Mouse (Mus musculus) embryonic facial prominence, embryonic 12.5 days (tissue): Measurements from ENCODE around the gene Fsip1. TPM values are rescaled to one million over a fixed set of nuclear protein-coding genes. Genes with fewer than 3 reads are reported as not detected.
"Not testable (repeated sequence)": the region's sequence is repeated elsewhere in the genome, so short reads cannot be mapped to it uniquely, and the experiment has no call there.

Source experiments
- ATAC-seq: fragments of 200-750 bp; cut with Nextera tagmentation; 2 replicates; pipeline ENCODE4 v1.8.0; 2017; ENCODE audit not compliant: insufficient number of reproducible peaks, insufficient read depth, low FRiP score, low TSS enrichment
- H3K27ac ChIP-seq: fragments of 300-500 bp; sonication (generic); 2 replicates; pipeline ENCODE4 v1.5.1; 2016; ENCODE audit warnings: mild to moderate bottlenecking
- H3K27me3 ChIP-seq: fragments of 300-500 bp; sonication (generic); 2 replicates; pipeline ENCODE4 v1.6.1; 2016; ENCODE audit warnings: mild to moderate bottlenecking, moderate library complexity
- H3K36me3 ChIP-seq: fragments of 300-500 bp; sonication (generic); 2 replicates; pipeline ENCODE4 v1.6.1; 2016; ENCODE audit warnings: mild to moderate bottlenecking
- H3K4me1 ChIP-seq: fragments of 300-500 bp; sonication (generic); 2 replicates; pipeline ENCODE4 v1.6.1; 2016
- H3K4me2 ChIP-seq: fragments of 300-500 bp; sonication (generic); replicated peaks from 2 replicates; pipeline ENCODE4 v1.6.1; 2016; ENCODE audit warnings: mild to moderate bottlenecking, moderate library complexity
- H3K4me3 ChIP-seq: fragments of 300-500 bp; sonication (generic); 2 replicates; pipeline ENCODE4 v1.5.1; 2016; ENCODE audit warnings: mild to moderate bottlenecking
- H3K9ac ChIP-seq: fragments of 300-500 bp; sonication (generic); 2 replicates; pipeline ENCODE4 v1.6.1; 2016; ENCODE audit warnings: mild to moderate bottlenecking, moderate library complexity
- H3K9me3 ChIP-seq: fragments of 300-500 bp; sonication (generic); 2 replicates; pipeline ENCODE4 v1.6.1; 2016; ENCODE audit warnings: mild to moderate bottlenecking, moderate library complexity
- WGBS: fragments of 180-500 bp; shearing (Covaris S2); methylation state at CpG from one replicate; pipeline ENCODE4 v1.1.7; 2016; 5-methylcytosine and 5-hydroxymethylcytosine counted together
- polyA plus RNA-seq: library from polyadenylated mRNA; unstranded; fragments of >200 nt; fragmentation: Nextera tagmentation; extraction: Ambion mirVana; gene quantifications from 2 replicates; pipeline ENCODE4 v1.2.1, GENCODE M21; 2016

Fsip1 gene
- polyA plus RNA-seq, 1 experiment from 2014 or later: 1.9 TPM

DNA sequence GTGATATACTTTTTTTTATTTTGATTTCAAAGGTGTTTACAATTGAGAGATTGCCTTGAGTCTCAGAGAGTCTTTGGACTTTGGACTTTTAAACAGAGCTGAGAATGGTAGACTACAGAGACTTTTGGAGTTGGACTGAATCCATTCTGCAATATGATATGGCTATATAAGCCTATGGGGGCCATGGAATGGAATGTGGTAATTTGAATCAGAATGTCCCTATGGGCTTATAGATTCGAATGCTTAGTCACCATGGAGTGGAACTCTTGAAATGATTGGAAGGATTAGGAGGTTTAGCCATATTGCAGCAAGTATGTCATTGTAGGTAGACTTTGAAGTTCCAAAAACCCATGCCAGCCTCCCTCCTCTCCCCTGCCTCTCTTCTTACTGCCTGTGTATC is 88.5 kb downstream of the Fsip1 start:
- H3K27me3 ChIP-seq: no peaks in the 10 kb centered on the region
- no peaks in the 10 kb centered on the region for H3K9me3 ChIP-seq
- no peak for ATAC-seq
- no peak overlapping the region for H3K4me2 ChIP-seq
- no peak overlapping the region for H3K27ac ChIP-seq
- no peaks in the 10 kb centered on the region for H3K36me3 ChIP-seq
- WGBS: 38% methylated on average over 1 of the region's 1 CpGs
- no peak overlapping the region for H3K9ac ChIP-seq
- no peak overlapping the region for H3K4me3 ChIP-seq
- H3K4me1 ChIP-seq: peaks cover 15% of the 10 kb centered on the region; the same call in 1 of the 2 replicates

- WGBS: 82% methylated on average over 4 of the region's 4 CpGs
- Histone ChIP-seq H3K4me3 (no peak overlapping the region), H3K9ac (no peak overlapping the region), H3K4me2 (no peak overlapping the region), H3K9me3 (no peaks in the 10 kb centered on the region), H3K36me3 (no peaks in the 10 kb centered on the region), H3K4me1 (peaks cover 18% of the 10 kb centered on the region; the same call in 1 of the 2 replicates), H3K27me3 (no peaks in the 10 kb centered on the region), H3K27ac (no peak overlapping the region)
- ATAC-seq: no peak
Observed at GRCm38 (mm10) chr2:118167731-118168130, 89.0 kb downstream of the Fsip1 start.

GRCm38 (mm10) chr2:118165691-118166090 is 91.1 kb downstream of the Fsip1 start:
- H3K27ac ChIP-seq: no peak overlapping the region
- peaks cover 27% of the 10 kb centered on the region for H3K4me1 ChIP-seq
- no peaks in the 10 kb centered on the region for H3K27me3 ChIP-seq
- no peak overlapping the region for H3K4me3 ChIP-seq
- no peaks in the 10 kb centered on the region for H3K9me3 ChIP-seq
- no peak for ATAC-seq
- no peak overlapping the region for H3K9ac ChIP-seq
- H3K36me3 ChIP-seq: no peaks in the 10 kb centered on the region
- no peak overlapping the region for H3K4me2 ChIP-seq
- 89% methylated on average over 2 of the region's 2 CpGs for WGBS

DNA sequence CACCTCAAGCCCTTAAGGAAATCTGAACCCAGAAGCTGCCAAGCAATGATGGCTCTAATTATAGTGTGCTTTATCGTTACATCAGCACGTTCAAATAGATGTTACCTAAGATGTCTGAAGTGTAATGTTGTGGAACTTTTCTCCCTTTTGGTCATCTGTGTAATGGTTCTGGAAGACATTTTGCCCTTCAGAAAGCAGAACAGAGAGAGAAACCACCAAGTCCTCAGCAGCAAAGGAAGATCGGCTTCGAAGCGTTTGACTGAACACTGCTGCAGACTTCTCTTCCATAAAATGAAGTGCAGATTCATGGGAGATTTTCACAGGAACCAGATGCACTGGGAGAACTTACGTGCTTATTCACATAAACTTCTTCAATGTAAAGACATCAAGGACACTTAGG is 92.6 kb downstream of the Fsip1 start:
- no peak overlapping the region for H3K27ac ChIP-seq
- ATAC-seq: no peak
- no peak overlapping the region for H3K4me2 ChIP-seq
- H3K27me3 ChIP-seq: no peaks in the 10 kb centered on the region
- H3K36me3 ChIP-seq: no peaks in the 10 kb centered on the region
- H3K4me3 ChIP-seq: no peak overlapping the region
- H3K4me1 ChIP-seq: peaks cover 43% of the 10 kb centered on the region
- 57% methylated on average over 6 of the region's 6 CpGs for WGBS
- no peak overlapping the region for H3K9ac ChIP-seq
- H3K9me3 ChIP-seq: no peaks in the 10 kb centered on the region

DNA sequence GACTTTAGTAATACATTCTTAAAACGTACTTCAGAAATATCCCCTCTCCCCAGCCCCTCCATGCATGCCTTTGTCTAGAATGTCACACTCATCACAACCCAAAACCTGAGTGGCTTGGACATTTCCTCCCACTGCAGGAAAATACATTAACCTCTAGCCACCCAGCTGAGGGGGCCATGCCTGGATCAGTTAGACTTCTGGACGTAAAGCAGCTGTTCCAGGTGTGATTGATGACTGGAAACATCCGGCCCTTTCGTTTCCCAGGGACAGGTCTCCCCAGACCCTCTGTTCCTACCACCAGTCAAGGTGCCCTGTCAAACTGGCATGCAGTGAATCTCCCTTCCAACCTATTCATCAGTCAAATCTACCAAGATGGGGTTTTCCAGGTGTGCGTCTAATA is 94.3 kb downstream of the Fsip1 start:
- ATAC-seq: no peak
- Histone ChIP-seq H3K4me3 (no peak overlapping the region), H3K9ac (no peak overlapping the region), H3K27me3 (no peaks in the 10 kb centered on the region), H3K9me3 (no peaks in the 10 kb centered on the region), H3K36me3 (no peaks in the 10 kb centered on the region), H3K4me1 (peaks cover 41% of the 10 kb centered on the region), H3K27ac (no peak overlapping the region), H3K4me2 (no peak overlapping the region)
- WGBS: 47% methylated on average over 5 of the region's 5 CpGs

DNA sequence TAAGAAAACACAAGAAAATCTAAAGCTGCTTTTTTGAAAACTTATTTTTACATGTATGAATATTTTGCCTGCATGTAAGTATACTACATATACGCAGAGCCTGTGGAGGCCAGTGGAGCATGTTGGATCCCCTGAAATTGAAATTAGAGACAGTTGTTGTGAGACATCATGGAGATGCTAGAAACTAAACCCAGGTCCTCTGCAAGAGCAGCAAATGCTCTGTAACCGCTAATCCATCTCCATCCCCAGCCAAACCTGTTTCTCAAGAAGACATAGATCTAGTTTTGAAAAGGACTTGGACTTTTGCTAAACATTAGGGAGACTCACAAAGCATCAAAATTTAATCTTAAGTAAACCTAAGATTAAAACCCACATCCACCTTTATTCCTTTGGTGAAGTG is 95.8 kb downstream of the Fsip1 start:
- Histone ChIP-seq H3K4me2 (no peak overlapping the region), H3K27ac (peak overlapping the region; percentile 51), H3K36me3 (no peaks in the 10 kb centered on the region), H3K27me3 (no peaks in the 10 kb centered on the region), H3K9me3 (no peaks in the 10 kb centered on the region), H3K9ac (no peak overlapping the region), H3K4me1 (peaks cover 43% of the 10 kb centered on the region), H3K4me3 (no peak overlapping the region)
- 67% methylated on average over 2 of the region's 2 CpGs for WGBS
- no peak for ATAC-seq

DNA sequence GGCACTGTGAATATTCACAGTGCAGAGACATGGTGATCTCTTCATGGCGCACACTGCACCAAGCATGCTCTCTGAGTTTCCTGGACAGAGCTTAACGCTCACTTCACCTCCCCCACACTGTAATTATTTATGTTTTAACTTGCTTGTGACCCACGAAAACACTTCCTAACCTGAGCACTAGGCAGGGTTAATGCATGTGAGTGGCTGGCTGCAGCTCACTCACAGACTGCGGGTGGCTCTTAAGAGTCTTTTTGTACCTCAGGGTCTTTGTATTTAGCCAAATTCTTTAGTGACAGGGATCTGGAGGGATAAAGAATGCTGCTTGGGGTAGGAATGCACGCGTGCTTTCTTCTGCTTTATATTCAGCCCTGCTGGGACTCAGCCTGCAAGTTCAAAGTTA is 96.2 kb downstream of the Fsip1 start:
- no peak overlapping the region for H3K4me2 ChIP-seq
- no peak overlapping the region for H3K9ac ChIP-seq
- no peaks in the 10 kb centered on the region for H3K27me3 ChIP-seq
- H3K4me3 ChIP-seq: no peak overlapping the region
- ATAC-seq: no peak
- H3K9me3 ChIP-seq: no peaks in the 10 kb centered on the region
- H3K36me3 ChIP-seq: no peaks in the 10 kb centered on the region
- H3K27ac ChIP-seq: peak overlapping the region; percentile 51
- peaks cover 43% of the 10 kb centered on the region for H3K4me1 ChIP-seq
- WGBS: 15% methylated on average over 6 of the region's 6 CpGs

- Histone ChIP-seq H3K36me3 (no peaks in the 10 kb centered on the region), H3K9ac (no peak overlapping the region), H3K27me3 (no peaks in the 10 kb centered on the region), H3K4me1 (peaks cover 43% of the 10 kb centered on the region), H3K4me3 (no peak overlapping the region), H3K27ac (peak overlapping the region; percentile 75), H3K9me3 (no peaks in the 10 kb centered on the region), H3K4me2 (peak overlapping the region; percentile 15; the same call in 1 of the 2 replicates)
- ATAC-seq: no peak
- WGBS: 13% methylated on average over 6 of the region's 6 CpGs
Observed at GRCm38 (mm10) chr2:118159126-118159525, 97.6 kb downstream of the Fsip1 start.

GRCm38 (mm10) chr2:118158095-118158494 is 98.7 kb downstream of the Fsip1 start:
- Histone ChIP-seq H3K4me3 (no peak overlapping the region), H3K9ac (no peak overlapping the region), H3K27me3 (no peaks in the 10 kb centered on the region), H3K9me3 (no peaks in the 10 kb centered on the region), H3K4me2 (no peak overlapping the region), H3K27ac (peak overlapping the region; percentile 17; the same call in 1 of the 2 replicates), H3K4me1 (peaks cover 38% of the 10 kb centered on the region), H3K36me3 (no peaks in the 10 kb centered on the region)
- WGBS: 64% methylated on average over 3 of the region's 3 CpGs
- ATAC-seq: no peak

GRCm38 (mm10) chr2:118149855-118150563 is 106.8 kb downstream of the Fsip1 start:
- WGBS: 66% methylated on average over 12 of the region's 12 CpGs
- Histone ChIP-seq H3K36me3 (no peaks in the 10 kb centered on the region), H3K27me3 (no peaks in the 10 kb centered on the region), H3K9ac (no peak overlapping the region), H3K27ac (no peak overlapping the region), H3K4me3 (no peak overlapping the region), H3K4me2 (no peak overlapping the region), H3K9me3 (no peaks in the 10 kb centered on the region), H3K4me1 (no peaks in the 10 kb centered on the region)
- no peak for ATAC-seq

- no peaks in the 10 kb centered on the region for H3K27me3 ChIP-seq
- no peak for ATAC-seq
Observed at GRCm38 (mm10) chr2:118148321-118149142, 108.2 kb downstream of the Fsip1 start.

DNA sequence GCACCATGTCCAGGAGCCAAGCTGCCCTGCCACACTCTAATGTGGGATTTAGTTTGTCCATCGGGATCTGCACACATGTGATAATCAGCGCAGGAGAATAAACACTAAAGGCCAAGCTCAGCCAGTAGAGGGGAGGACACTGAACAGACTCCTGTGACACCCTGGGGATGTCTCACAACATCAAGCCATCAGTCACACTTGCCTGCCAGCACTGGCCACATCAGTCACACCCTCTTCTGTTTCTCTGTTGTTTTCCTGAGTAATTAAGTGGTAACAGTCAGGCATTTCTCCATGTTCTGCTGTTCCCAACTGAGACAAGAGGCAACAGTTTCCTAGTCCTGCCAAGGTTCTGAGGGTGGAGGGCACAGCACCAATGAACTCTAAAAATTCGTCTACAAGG is 109.0 kb downstream of the Fsip1 start:
- WGBS: 65% methylated on average over 3 of the region's 3 CpGs
- H3K27ac ChIP-seq, H3K9me3 ChIP-seq, H3K4me1 ChIP-seq, ATAC-seq, H3K4me3 ChIP-seq, H3K27me3 ChIP-seq, H3K4me2 ChIP-seq, H3K9ac ChIP-seq, H3K36me3 ChIP-seq: not testable (repeated sequence)

More at GRCm38 (mm10) chr2:118148321-118149142, 108.2 kb downstream of the Fsip1 start:
- no peak overlapping the region for H3K9ac ChIP-seq
- H3K36me3 ChIP-seq: no peaks in the 10 kb centered on the region
- no peak overlapping the region for H3K4me3 ChIP-seq
- no peaks in the 10 kb centered on the region for H3K9me3 ChIP-seq
- 79% methylated on average over 4 of the region's 4 CpGs for WGBS
- no peaks in the 10 kb centered on the region for H3K4me1 ChIP-seq
- H3K4me2 ChIP-seq: no peak overlapping the region
- H3K27ac ChIP-seq: no peak overlapping the region
